Comparison of ENCODE assay signal across 22 mouse cellular contexts in the genomic region with DNA sequence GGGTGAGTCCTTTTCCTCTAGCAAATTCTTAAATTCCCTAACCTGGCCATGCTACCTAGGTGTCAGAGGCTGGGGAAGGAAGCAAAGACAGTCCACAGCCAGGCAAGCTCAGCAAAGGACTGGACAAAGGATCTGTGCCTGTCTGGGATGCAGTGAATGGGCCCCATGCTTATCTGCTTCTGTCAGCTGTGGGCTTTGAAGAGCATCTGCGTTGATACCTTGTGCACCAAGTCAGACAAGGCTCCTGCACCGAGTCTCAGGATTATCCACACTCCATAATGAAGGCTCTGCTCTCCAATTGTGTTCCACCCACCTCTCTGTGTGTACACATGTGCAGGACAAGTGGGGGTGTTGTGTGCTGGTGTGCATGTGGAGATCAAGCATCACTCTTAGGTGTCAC.
"Had no signal": no experiment of that assay in that cellular context is flagged by ENCODE, and none has a peak within 500 bp of the region (broad histone marks: within the 10 kb centered on the region; RNA-seq: fewer than 3 reads in every experiment).

No protein-coding gene starts in this region.

- H3K9me3 ChIP-seq: liver, embryonic 13.5 days; liver, embryonic 15.5 days; lung, embryonic 15.5 days; megakaryocyte, embryonic 14.5 days; neural tube, embryonic 13.5 days; neural tube, embryonic 15.5 days had no signal

- H3K27me3 ChIP-seq: liver, embryonic 13.5 days; liver, embryonic 15.5 days; lung, embryonic 15.5 days; neural tube, embryonic 13.5 days; neural tube, embryonic 15.5 days had no signal

- H3K4me2 ChIP-seq: liver, embryonic 11.5 days; liver, embryonic 13.5 days; liver, embryonic 15.5 days; lung, embryonic 15.5 days; neural tube, embryonic 13.5 days; neural tube, embryonic 15.5 days had no signal

- H3K4me3 ChIP-seq: liver, embryonic 13.5 days; liver, embryonic 15.5 days; lung, embryonic 15.5 days; megakaryocyte, embryonic 14.5 days; myocyte; neural tube, embryonic 13.5 days; neural tube, embryonic 15.5 days had no signal

- H3K9ac ChIP-seq: liver, embryonic 13.5 days; liver, embryonic 15.5 days; liver, postnatal 0 days; lung, embryonic 15.5 days; neural tube, embryonic 13.5 days; neural tube, embryonic 15.5 days had no signal

- ATAC-seq: liver, postnatal 0 days; lung, postnatal 0 days had no signal

- DNase-seq: liver, embryonic 13.5 days; liver, postnatal 0 days; lung, adult 2 months; lung, postnatal 14 days; lung, postnatal 36 days; retina, postnatal 1 day; right cerebral cortex, adult 18-20 months; right cerebral cortex, postnatal 25 days; right cerebral cortex, postnatal 4 days; spleen, adult 18-20 months; thymus, adult 18-20 months; thymus, postnatal 25 days; thymus, postnatal 4 days had no signal

- H3K27ac ChIP-seq: liver, embryonic 13.5 days; liver, embryonic 15.5 days; lung, embryonic 15.5 days; macrophage; neural tube, embryonic 13.5 days; neural tube, embryonic 15.5 days had no signal

- H3K36me3 ChIP-seq: liver, embryonic 13.5 days; liver, embryonic 15.5 days; lung, embryonic 15.5 days; neural tube, embryonic 13.5 days; neural tube, embryonic 15.5 days had no signal

- H3K4me1 ChIP-seq: liver, embryonic 13.5 days; liver, embryonic 15.5 days; lung, embryonic 15.5 days; megakaryocyte, embryonic 14.5 days; neural tube, embryonic 13.5 days; neural tube, embryonic 15.5 days had no signal
